Mouse (Mus musculus): ENCODE data around the gene Uvrag.
A peak's percentile ranks its signal among the peaks of the same experiment; 100 is the strongest.

The Uvrag gene

GRCm38 (mm10) chr7:99139841-99140491, 975 bp downstream of the Uvrag start:
- no peak for DNase-seq (ENCODE audit: low spot score)

DNA sequence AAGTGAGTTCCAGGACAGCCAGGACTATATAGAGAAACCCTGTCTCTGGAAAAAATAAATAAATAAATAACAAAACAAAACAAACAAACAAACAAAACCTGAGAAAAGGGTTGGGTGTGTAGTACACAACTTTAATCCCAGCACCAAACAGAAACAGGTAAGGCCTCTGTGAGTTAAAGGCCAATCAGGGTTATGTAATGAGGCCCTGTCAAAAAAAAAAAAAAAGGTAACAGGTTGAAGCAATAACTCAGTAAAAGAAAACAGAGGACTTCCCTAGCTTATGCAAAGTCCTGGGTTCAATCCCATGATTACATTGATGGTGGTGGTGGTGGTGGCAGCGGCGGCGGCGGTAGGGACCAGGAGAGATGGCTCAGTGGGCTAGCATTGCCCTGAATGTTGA, 3.4 kb downstream of the Uvrag start:
- DNase-seq (ENCODE audit: low spot score) = no peak

- DNase-seq (ENCODE audit: low spot score) = no peak
Observed at GRCm38 (mm10) chr7:99136789-99137188, 4.2 kb downstream of the Uvrag start.

DNA sequence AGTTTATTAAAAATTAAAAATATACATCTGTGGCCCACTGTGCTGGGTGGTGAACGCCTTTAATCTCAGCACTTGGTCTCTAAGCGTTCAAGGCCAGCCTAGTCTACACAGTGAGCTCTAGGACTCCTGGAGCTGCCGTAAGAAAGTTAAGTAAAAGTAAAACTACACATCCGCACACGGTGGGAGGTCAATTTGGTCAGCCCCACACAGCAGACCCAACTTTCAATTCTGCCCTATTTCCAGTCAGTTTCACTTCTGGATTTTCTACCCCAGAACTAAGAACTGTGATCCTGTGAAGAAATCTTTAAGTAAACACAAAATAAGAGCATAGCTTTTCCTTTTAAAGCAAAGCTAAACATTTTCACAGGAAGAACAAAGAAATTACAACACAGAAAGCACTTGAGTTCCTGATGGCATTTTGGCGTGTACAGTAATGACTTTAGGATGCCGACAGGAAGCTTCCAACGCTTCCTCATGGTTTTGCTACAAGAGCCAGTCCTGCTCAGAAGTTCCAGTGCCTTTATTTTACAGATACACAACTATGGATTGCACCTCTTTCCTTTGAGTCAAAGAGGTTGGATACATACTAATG, 7.0 kb downstream of the Uvrag start:
- no peak for DNase-seq (ENCODE audit: low spot score)

DNA sequence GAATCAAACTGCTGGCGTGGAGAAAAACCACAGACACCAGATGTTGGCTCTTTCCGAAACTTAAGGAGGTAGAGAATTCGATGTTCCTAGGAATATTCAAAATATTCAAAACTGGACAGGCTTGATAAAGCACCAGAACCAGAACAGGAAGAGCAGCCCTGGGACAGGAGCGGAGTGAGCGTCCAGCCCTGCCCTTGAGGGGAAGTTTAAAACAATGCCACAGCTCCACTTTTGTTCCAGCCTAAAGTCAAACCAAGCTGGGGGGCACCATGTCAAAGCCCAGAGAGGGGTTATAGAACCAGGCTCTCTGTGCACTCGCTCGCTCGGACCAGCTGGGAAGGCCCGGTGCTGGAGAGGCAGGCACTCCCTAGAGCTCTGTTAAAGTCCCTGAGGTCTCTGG, 8.3 kb downstream of the Uvrag start:
- no peak for DNase-seq (ENCODE audit: low spot score)

- no peak for DNase-seq (ENCODE audit: low spot score)
Observed at GRCm38 (mm10) chr7:99131819-99132353, 9.1 kb downstream of the Uvrag start.

- DNase-seq (ENCODE audit: low spot score) = no peak
Observed at GRCm38 (mm10) chr7:99128965-99129364, 12.0 kb downstream of the Uvrag start.

DNA sequence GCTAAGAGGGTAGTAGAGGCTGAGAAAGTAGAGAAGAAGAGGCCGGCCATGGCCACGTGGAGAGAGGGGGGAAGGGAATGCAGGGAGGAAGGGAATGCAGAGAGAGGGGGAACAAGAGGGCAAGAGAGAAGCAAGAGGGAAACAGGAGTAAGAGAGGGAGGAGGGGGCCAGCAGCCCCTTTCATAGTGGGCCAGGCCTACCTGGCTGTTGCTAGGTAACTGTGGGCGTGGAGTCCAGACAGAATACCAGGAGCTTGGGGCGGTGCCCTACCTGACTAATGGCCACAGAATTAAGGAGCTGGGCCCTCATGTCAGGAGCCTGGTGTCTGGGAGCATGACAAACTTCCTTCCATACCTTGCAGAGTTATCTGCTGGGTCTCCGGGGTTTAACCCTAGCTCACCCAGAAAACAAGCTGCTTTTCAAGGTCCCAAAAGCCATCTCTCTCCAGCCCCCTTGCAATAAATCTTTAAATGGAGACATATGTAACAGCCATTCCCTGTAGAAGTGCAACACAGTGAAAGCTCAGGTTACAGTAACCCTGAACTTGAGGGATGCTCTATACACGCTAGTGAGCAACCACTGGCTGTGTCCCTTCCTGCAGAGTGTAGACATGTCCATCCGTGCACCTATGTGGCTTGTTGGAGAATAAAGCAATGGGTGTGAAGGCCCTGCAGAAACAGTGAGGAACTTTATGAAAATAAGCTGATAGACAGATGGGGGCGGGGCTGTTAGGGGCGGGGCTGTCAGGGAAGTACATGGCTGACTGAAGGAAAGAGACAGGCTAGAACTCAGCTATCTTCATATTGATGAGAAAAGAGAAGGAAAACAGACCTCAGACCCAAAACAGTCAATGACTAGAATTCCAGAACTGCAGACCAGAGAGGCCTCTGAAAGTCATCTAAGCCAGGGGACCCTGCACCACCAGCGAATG, 12.7 kb downstream of the Uvrag start:
- no peak for DNase-seq (ENCODE audit: low spot score)

- no peak for DNase-seq (ENCODE audit: low spot score)
Observed at GRCm38 (mm10) chr7:99126057-99126456, 14.9 kb downstream of the Uvrag start.

DNA sequence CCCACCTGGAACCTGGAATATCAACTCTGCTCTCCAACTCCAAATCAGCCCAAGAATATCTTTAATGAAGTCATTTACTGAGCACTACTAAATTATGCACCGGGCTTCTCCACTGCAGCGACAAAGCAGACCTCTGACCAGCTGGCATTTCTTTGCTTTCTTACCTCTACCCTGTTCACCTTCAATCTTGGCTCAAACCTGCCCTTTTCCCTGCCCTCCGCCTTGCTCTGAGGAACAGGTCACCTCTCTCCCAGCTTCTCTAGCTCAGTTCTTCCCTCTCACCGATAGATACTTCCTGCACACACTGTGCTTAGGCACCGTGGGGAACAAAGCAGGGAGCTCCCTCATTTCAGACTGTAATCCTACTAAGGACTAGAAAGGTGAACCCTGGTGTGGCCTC, 18.3 kb downstream of the Uvrag start:
- DNase-seq (ENCODE audit: low spot score) = no peak

DNA sequence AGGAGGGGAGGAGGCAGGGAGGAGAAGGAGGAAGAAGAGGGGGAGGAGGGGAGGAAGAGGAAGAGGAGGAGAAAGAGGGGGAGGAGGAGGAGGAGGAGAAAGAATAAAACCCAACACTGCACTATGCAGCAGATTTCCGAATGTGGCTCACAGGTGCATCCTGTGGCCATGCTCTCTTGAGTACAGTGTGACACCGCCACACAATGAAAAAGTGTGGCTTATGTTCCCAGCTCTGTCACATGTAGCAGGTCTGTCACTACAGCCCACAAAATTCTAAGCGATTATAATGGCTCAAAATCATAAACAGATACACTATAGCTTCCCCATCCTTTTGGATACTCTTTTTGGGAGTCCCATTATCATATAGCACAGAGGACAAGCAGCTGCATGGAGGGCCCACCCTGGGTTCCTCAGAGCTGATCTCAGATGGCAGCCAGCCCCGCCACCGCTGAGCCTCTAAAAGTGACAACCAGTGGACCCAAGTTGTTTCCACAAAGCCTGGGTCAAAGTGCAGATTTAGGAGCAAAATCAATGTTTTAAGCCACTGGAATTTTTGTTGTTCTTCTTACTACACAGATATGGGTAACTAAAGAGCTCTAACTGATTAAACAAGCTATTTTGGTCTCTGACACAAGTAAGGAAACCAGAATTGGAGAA, 19.9 kb downstream of the Uvrag start:
- DNase-seq (ENCODE audit: low spot score) = no peak

DNA sequence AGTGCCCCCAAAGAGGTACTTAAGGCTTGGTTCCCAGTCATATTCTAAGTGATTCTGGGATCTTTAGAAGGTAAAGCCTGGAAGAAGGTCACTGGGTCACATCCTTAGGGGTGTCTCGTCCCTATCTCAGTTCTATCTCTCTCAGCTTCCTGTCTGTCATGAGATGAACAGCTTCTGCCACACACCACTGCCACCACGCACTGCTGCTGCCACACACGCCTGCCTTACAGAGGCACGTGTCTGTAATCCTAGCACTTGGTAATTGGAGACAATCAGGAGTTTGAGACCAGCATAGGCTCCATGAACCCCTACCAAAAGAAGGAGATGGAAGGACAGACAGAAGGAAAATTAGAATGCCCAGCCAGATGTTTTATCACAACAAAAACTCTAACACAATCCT, 20.9 kb downstream of the Uvrag start:
- no peak for DNase-seq (ENCODE audit: low spot score)

DNA sequence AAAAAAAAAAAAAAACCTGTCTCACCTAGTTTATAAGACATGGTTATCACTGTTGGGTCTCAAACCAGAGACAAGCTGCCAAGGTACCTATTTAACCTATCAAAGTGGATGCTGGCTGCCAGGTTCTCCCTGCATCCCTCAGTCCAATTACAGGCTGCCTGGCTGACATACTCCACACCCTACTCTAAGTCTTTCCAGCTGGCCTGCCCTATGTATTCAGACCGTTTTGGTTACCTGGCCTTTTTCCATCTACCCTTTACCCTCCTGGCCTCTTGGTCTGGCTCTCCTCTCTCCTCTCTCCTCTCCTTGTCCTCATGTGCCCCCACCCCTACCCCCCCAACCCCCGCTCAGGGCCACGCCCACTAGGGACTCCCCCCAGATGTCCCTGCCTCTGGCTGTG, 24.2 kb downstream of the Uvrag start:
- no peak for DNase-seq (ENCODE audit: low spot score)

- no peak for DNase-seq (ENCODE audit: low spot score)
Observed at GRCm38 (mm10) chr7:99114006-99114726, 26.8 kb downstream of the Uvrag start.

GRCm38 (mm10) chr7:99107566-99107965, 33.4 kb downstream of the Uvrag start:
- DNase-seq (ENCODE audit: low spot score) = peak; percentile 66

GRCm38 (mm10) chr7:99106714-99107270, 34.1 kb downstream of the Uvrag start:
- DNase-seq (ENCODE audit: low spot score) = no peak

- no peak for DNase-seq (ENCODE audit: low spot score)
Observed at GRCm38 (mm10) chr7:99101767-99102593, 39.0 kb downstream of the Uvrag start.

DNA sequence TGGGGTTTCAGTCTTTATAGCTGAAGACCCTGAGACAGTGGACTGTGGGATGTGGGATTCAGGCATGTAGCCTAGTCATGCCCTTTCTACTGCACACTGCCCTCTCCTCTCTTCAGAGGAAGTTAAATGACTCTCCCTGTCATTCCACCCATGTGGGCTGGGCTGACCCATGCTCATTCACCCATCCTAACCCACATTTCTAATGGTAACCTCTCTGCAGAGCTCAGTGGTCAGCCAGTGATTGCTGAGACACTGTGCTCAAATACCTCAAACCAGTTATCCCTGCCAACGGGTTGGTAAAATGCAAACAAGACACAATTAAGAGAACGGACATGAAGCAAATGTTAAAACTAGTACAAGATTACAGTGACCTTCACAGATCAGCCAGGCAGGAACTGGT, 39.9 kb downstream of the Uvrag start:
- no peak for DNase-seq (ENCODE audit: low spot score)

GRCm38 (mm10) chr7:99100573-99100972, 40.4 kb downstream of the Uvrag start:
- no peak for DNase-seq (ENCODE audit: low spot score)

DNA sequence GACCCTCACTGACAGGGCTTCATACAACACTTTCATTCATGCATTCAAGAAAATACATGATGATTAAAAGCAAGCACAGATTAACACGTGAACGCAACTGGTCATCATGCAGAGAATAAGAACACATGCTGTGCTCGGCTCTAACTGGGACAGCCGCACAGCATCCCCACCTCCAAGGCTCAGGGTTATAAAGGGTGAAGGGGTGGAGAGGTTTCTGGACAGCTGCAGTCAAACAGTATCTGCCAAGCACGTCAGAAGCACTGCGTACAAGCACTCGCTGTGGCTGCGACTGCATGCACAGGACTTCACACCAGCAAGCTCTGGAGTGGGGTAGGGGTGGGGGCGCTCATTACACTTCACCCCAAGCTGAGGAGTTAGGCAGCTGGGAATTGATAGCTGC, 40.9 kb downstream of the Uvrag start:
- no peak for DNase-seq (ENCODE audit: low spot score)
